Comparison of ENCODE assay signal across 37 mouse cellular contexts in genomic region chr1:155713306-155713705, GRCm38 (mm10). TPM values are rescaled to one million over a fixed set of nuclear protein-coding genes. Genes with fewer than 3 reads are reported as not detected.
A peak's percentile ranks its signal among the peaks of the same experiment; 100 is the strongest.
DNase-seq lines count a peak whose midpoint lies in the region; ATAC-seq and TF ChIP-seq lines count a peak whose summit lies in the region.
"Had no signal": no experiment of that assay in that cellular context is flagged by ENCODE, and none has a peak within 500 bp of the region (broad histone marks: within the 10 kb centered on the region; RNA-seq: fewer than 3 reads in every experiment).

No protein-coding gene starts in this region.

- no peaks in the 10 kb centered on the region for H3K36me3 ChIP-seq in lung, postnatal 0 days (ENCODE audit: insufficient read depth, low read length)
- H3K36me3 ChIP-seq: embryonic facial prominence, embryonic 12.5 days; G1E; hindbrain, embryonic 12.5 days; intestine, embryonic 15.5 days; limb, embryonic 10.5 days; limb, embryonic 15.5 days; liver, embryonic 13.5 days; stomach, embryonic 15.5 days had no signal

- H3K9me3 ChIP-seq in lung, postnatal 0 days (ENCODE audit: low read length) = no peaks in the 10 kb centered on the region
- H3K9me3 ChIP-seq: embryonic facial prominence, embryonic 12.5 days; G1E; hindbrain, embryonic 12.5 days; intestine, embryonic 15.5 days; limb, embryonic 10.5 days; limb, embryonic 15.5 days; liver, embryonic 13.5 days; stomach, embryonic 15.5 days had no signal

- no peak overlapping the region for H3K9ac ChIP-seq in lung, postnatal 0 days (replicated peaks; ENCODE audit: low read depth)
- H3K9ac ChIP-seq: embryonic facial prominence, embryonic 12.5 days; hindbrain, embryonic 12.5 days; intestine, embryonic 15.5 days; limb, embryonic 15.5 days; liver, embryonic 13.5 days; stomach, embryonic 15.5 days had no signal

- no peak overlapping the region for H3K4me2 ChIP-seq in lung, postnatal 0 days (replicated peaks; ENCODE audit: low read depth, low read length)
- H3K4me2 ChIP-seq: embryonic facial prominence, embryonic 12.5 days; heart, embryonic 11.5 days; hindbrain, embryonic 12.5 days; intestine, embryonic 15.5 days; limb, embryonic 15.5 days; liver, embryonic 13.5 days; stomach, embryonic 15.5 days had no signal

- no peak overlapping the region for H3K4me3 ChIP-seq in lung, postnatal 0 days (ENCODE audit: low read depth, low read length)
- H3K4me3 ChIP-seq: embryonic facial prominence, embryonic 12.5 days; hindbrain, embryonic 12.5 days; intestine, embryonic 15.5 days; limb, embryonic 10.5 days; limb, embryonic 15.5 days; liver, embryonic 13.5 days; stomach, embryonic 15.5 days had no signal

- no peaks in the 10 kb centered on the region for H3K27me3 ChIP-seq in lung, postnatal 0 days (replicated peaks; ENCODE audit: insufficient read depth, low read length)
- H3K27me3 ChIP-seq: embryonic facial prominence, embryonic 12.5 days; intestine, embryonic 15.5 days; limb, embryonic 15.5 days; Patski; stomach, embryonic 15.5 days had no signal

- no peak for TF ChIP-seq EP300 in lung, postnatal 0 days (IDR thresholded peaks at IDR 0.05)

- TF ChIP-seq CTCF in lung, postnatal 0 days (IDR thresholded peaks at IDR 0.05) = no peak

- no peak overlapping the region for H3K27ac ChIP-seq in lung, postnatal 0 days (ENCODE audit: low read length)
- H3K27ac ChIP-seq: embryonic facial prominence, embryonic 12.5 days; hindbrain, postnatal 0 days; intestine, embryonic 15.5 days; kidney, postnatal 0 days; limb, embryonic 10.5 days; limb, embryonic 15.5 days; liver, embryonic 13.5 days; stomach, embryonic 15.5 days had no signal

- 43% methylated on average over 2 of the region's 2 CpGs for WGBS in lung, postnatal 0 days

- no peaks in the 10 kb centered on the region for H3K4me1 ChIP-seq in lung, postnatal 0 days (ENCODE audit: insufficient read depth, low read depth, low read length)
- H3K4me1 ChIP-seq: embryonic facial prominence, embryonic 12.5 days; intestine, embryonic 15.5 days; limb, embryonic 10.5 days; limb, embryonic 15.5 days; liver, embryonic 13.5 days; stomach, embryonic 15.5 days had no signal

- no peak for ATAC-seq in lung, postnatal 0 days
- ATAC-seq: hindbrain, postnatal 0 days; intestine, embryonic 15.5 days; Patski had no signal

- DNase-seq in adrenal gland, postnatal 14 days = peak; percentile 41
- DNase-seq in adrenal gland, postnatal 36 days = no peak
- peak; percentile 34 to 69 for DNase-seq in layer of hippocampus, adult 18-20 months (ENCODE audit: low spot score in 2 of 2)
- no peak for DNase-seq in layer of hippocampus, adult 9-10 months (ENCODE audit: low spot score)
- DNase-seq in right cerebral cortex, adult 2 months (ENCODE audit: low spot score in 2 of 2) = peak; percentile 29 to 31
- DNase-seq in right cerebral cortex, postnatal 14 days = no peak
- DNase-seq in telencephalon, adult 2 months (ENCODE audit: low read depth, low spot score) = peak; percentile 17
- no peak for DNase-seq in lung, postnatal 0 days (ENCODE audit: low spot score)
- DNase-seq: cerebellum, adult 11 months; cerebellum, adult 9-10 months; embryo, embryonic 11 days; gastrocnemius, postnatal 25 days; heart, adult 18-20 months; heart, postnatal 36 days; kidney, adult 8-10 months; kidney, postnatal 4 days; liver, embryonic 13.5 days; lung, adult 18-20 months; lung, postnatal 10 days; midbrain, embryonic 14.5 days; thymus, postnatal 14 days had no signal

RNA-seq across cellular contexts. Expression of gene Lhx4, which starts 38.2 kb away (rescaled TPM):
- total RNA-seq in adrenal gland, postnatal 14 days (2021) = not detected in 2 replicates
- not detected for total RNA-seq in adrenal gland, postnatal 36 days (2021)
- total RNA-seq in layer of hippocampus, adult 18-20 months (2021) = not detected
- not detected in 2 replicates for polyA plus RNA-seq in lung, postnatal 0 days (2015; fragmentation: Nextera tagmentation; extraction: Ambion mirVana)
- total RNA-seq: gastrocnemius, adult 18-20 months; gastrocnemius, postnatal 25 days; heart, adult 18-20 months; heart, postnatal 36 days; monocyte, adult 5-6 weeks had no signal
- polyA plus RNA-seq: G1E; heart, embryonic 11.5 days; heart, embryonic 16.5 days; intestine, embryonic 15.5 days; kidney, postnatal 0 days; limb, embryonic 10.5 days; liver, embryonic 13.5 days; Patski; small intestine, adult 2 months; urinary bladder, adult 2 months had no signal

Comparison
In these comparisons a context has a peak if more than half of its experiments do, and no peak if none do; other contexts are left out.
1. DNase-seq: peak in adrenal gland, postnatal 14 days (single experiment), layer of hippocampus, adult 18-20 months (2 of 2), right cerebral cortex, adult 2 months (2 of 2) and telencephalon, adult 2 months (single experiment); none in adrenal gland, postnatal 36 days (0 of 2), layer of hippocampus, adult 9-10 months (single experiment), right cerebral cortex, postnatal 14 days (single experiment) and lung, postnatal 0 days (single experiment).